Comparison of ENCODE assay signal across 8 mouse cellular contexts in the genomic region with DNA sequence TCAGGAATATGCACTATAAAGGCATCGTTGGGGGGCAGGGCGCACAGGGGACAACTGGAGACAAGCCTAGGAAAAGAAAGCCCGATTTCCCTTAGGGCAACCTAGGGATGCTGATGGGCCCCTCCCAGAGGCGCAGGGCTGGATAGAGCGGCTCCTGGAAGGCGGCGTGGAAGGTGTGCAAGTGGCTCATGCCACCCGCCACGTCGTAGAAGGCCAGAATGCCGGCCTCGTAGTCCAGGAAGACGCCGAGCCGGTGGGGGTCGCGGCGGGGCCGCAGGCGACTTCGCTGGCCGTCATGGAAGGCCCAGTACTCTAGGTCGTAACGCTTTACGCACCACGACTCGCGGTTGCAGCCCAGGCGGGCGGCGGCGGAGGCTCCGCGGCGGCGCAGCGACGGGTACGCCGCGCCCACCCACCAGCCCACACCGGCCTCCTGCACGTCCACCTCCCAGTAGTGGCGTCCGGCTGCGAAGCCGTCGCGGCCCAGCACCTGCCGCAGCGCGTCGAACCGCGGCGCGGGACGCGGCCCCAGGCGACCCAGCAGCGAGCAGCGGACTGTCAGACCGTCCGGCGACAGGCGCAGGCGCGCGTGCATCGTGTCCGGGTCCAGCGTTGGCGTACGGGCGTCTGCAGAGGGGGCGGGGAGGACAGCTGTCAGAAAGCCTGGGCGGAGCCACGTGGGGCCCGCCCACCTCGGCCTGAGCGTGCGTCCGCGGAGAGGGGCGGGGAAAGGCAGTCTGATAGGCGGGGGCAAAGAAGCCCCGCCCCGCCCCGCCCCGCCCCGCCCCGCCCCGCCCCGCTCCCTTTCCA. TPM values are rescaled to one million over a fixed set of nuclear protein-coding genes. Genes with fewer than 3 reads are reported as not detected.
DNase-seq lines count a peak whose midpoint lies in the region; ATAC-seq lines count a peak whose summit lies in the region.

No protein-coding gene starts in this region.

- ATAC-seq in inflammation-experienced regulatory T-cells, adult 6 months: peak; percentile 75
- peak; percentile 92 for ATAC-seq in megakaryocyte-erythroid progenitor cell, adult 5-6 weeks (replicated peaks; ENCODE audit: low FRiP score, low TSS enrichment, poor library complexity, severe bottlenecking)

- peak; percentile 98 for DNase-seq in adrenal gland, adult 2 months
- peak; percentile 98 for DNase-seq in embryo, embryonic 11 days
- DNase-seq in gastrocnemius, postnatal 14 days: peak; percentile 98
- DNase-seq in left cerebral cortex, postnatal 10 days (ENCODE audit: extremely low spot score in 1 of 2, low spot score in 2 of 2): peak; percentile 91 to 98
- peak; percentile 94 for DNase-seq in right cerebral cortex, postnatal 14 days
- peak; percentile 93 for DNase-seq in urinary bladder, postnatal 25 days (ENCODE audit: low spot score)

- intact Hi-C loops in gastrocnemius, postnatal 14 days (cut with DNase I; ENCODE audit: low total_unique reads): loop anchor here (10.0 kb wide), 1 partner anchor 158 kb away; no protein-coding TSS in a partner anchor
- intact Hi-C loops in left cerebral cortex, postnatal 10 days (cut with DNase I): loop anchor here (5.0 kb wide), 1 partner anchor 95 kb away; a partner anchor contains a TSS

RNA-seq across cellular contexts. Expression of a gene that starts 18.0 kb away (rescaled TPM):
- total RNA-seq in adrenal gland, adult 2 months (2021): 10 to 100 TPM; 38.4 to 42.5 TPM
- 13.7 and 16.0 TPM in 2 replicates for polyA plus RNA-seq in adrenal gland, adult 2 months (2012; rRNA removed)
- total RNA-seq in gastrocnemius, postnatal 14 days (2021): 10 to 100 TPM; 23.6 to 29.1 TPM
- 10 to 100 TPM; 63.1 to 97.7 (median 70.1) TPM for polyA plus RNA-seq in inflammation-experienced regulatory T-cells, adult 6 months (2017; shearing (Covaris generic))
- total RNA-seq in left cerebral cortex, postnatal 10 days (2021): 10 to 100 TPM; 30.7 to 35.0 TPM
- total RNA-seq in megakaryocyte-erythroid progenitor cell, adult 5-6 weeks (2014; fragmentation: Nextera tagmentation): 58.0 and 77.3 TPM in 2 replicates
- 57.8 and 68.7 TPM in 2 replicates for total RNA-seq in megakaryocyte-erythroid progenitor cell, adult 5-6 weeks (2017)

RNA-seq across cellular contexts. Expression of a gene that starts 28.9 kb away (rescaled TPM):
- total RNA-seq in adrenal gland, adult 2 months (2021): 1 to 10 TPM; 4.9 to 5.8 TPM
- polyA plus RNA-seq in adrenal gland, adult 2 months (2012; rRNA removed): 16.0 and 21.3 TPM in 2 replicates
- under 1 TPM; 0.66 to 0.93 TPM for total RNA-seq in gastrocnemius, postnatal 14 days (2021)
- 10 to 100 TPM; 19.2 to 34.4 (median 32.0) TPM for polyA plus RNA-seq in inflammation-experienced regulatory T-cells, adult 6 months (2017; shearing (Covaris generic))
- 1 to 10 TPM; 1.2 to 1.4 TPM for total RNA-seq in left cerebral cortex, postnatal 10 days (2021)
- 8.5 and 13.1 TPM in 2 replicates for total RNA-seq in megakaryocyte-erythroid progenitor cell, adult 5-6 weeks (2014; fragmentation: Nextera tagmentation)
- 7.3 and 8.1 TPM in 2 replicates for total RNA-seq in megakaryocyte-erythroid progenitor cell, adult 5-6 weeks (2017)

RNA-seq across cellular contexts. Expression of a gene that starts 56.3 kb away (rescaled TPM):
- 100 to 1,000 TPM; 103 to 121 TPM for total RNA-seq in adrenal gland, adult 2 months (2021)
- 56.8 and 73.6 TPM in 2 replicates for polyA plus RNA-seq in adrenal gland, adult 2 months (2012; rRNA removed)
- total RNA-seq in gastrocnemius, postnatal 14 days (2021): 10 to 100 TPM; 69.9 to 78.8 TPM
- 10 to 100 TPM; 46.4 to 53.4 (median 46.5) TPM for polyA plus RNA-seq in inflammation-experienced regulatory T-cells, adult 6 months (2017; shearing (Covaris generic))
- total RNA-seq in left cerebral cortex, postnatal 10 days (2021): 10 to 100 TPM; 52.0 to 52.7 TPM
- 736 and 1,006 TPM in 2 replicates for total RNA-seq in megakaryocyte-erythroid progenitor cell, adult 5-6 weeks (2014; fragmentation: Nextera tagmentation)
- 180 and 265 TPM in 2 replicates for total RNA-seq in megakaryocyte-erythroid progenitor cell, adult 5-6 weeks (2017)

Comparison
In these comparisons a context has a peak if more than half of its experiments do, and no peak if none do; other contexts are left out.
1. Peak in every context shown above with its lines: DNase-seq and ATAC-seq.